Mouse (Mus musculus) hindlimb bud, embryonic 11.5 days (tissue): Measurements from ENCODE around the gene Qrich2.
"Not testable (repeated sequence)": the region's sequence is repeated elsewhere in the genome, so short reads cannot be mapped to it uniquely, and the experiment has no call there.

Experiments
- DNase-seq: peaks from one replicate; pipeline ENCODE4 v3.0.0-alpha.2; 2012; ENCODE audit warnings: low read depth, low spot score; ENCODE audit errors: extremely low spot score

Gene Qrich2

GRCm38 (mm10) chr11:116412904-116413630 is 53.0 kb downstream of the Qrich2 start, which contains the start of gene Rnf157:
Rnf157 (minus strand) TSS chr11:116413032.
- DNase-seq: no peak

GRCm38 (mm10) chr11:116412028-116412827 is 53.8 kb downstream of the Qrich2 start:
- DNase-seq: no peak

GRCm38 (mm10) chr11:116411582-116411981 is 54.5 kb downstream of the Qrich2 start:
- DNase-seq: no peak

- DNase-seq: not testable (repeated sequence)
Observed at GRCm38 (mm10) chr11:116410415-116410814, 55.6 kb downstream of the Qrich2 start.

GRCm38 (mm10) chr11:116409008-116409407 is 57.0 kb downstream of the Qrich2 start:
- no peak for DNase-seq

- DNase-seq: no peak
Observed at GRCm38 (mm10) chr11:116406231-116406728, 59.8 kb downstream of the Qrich2 start.

- no peak for DNase-seq
Observed at GRCm38 (mm10) chr11:116405601-116406000, 60.4 kb downstream of the Qrich2 start.

- no peak for DNase-seq
Observed at GRCm38 (mm10) chr11:116400560-116400959, 65.5 kb downstream of the Qrich2 start.

GRCm38 (mm10) chr11:116398348-116398677 is 67.7 kb downstream of the Qrich2 start:
- DNase-seq: no peak

GRCm38 (mm10) chr11:116397517-116398347 is 68.3 kb downstream of the Qrich2 start:
- DNase-seq: no peak

GRCm38 (mm10) chr11:116396934-116397330 is 69.1 kb downstream of the Qrich2 start:
- DNase-seq: no peak

- DNase-seq: no peak
Observed at GRCm38 (mm10) chr11:116396276-116396933, 69.6 kb downstream of the Qrich2 start.

- DNase-seq: no peak
Observed at GRCm38 (mm10) chr11:116394769-116395168, 71.3 kb downstream of the Qrich2 start.
